Mouse (Mus musculus): ENCODE measurements around the gene Tnip1. TPM values are rescaled to one million over a fixed set of nuclear protein-coding genes. Genes with fewer than 3 reads are reported as not detected.

Tnip1 gene
- total and polyA plus RNA-seq, 3 experiments, result 36.1 to 137 (median 67.8) TPM

DNA sequence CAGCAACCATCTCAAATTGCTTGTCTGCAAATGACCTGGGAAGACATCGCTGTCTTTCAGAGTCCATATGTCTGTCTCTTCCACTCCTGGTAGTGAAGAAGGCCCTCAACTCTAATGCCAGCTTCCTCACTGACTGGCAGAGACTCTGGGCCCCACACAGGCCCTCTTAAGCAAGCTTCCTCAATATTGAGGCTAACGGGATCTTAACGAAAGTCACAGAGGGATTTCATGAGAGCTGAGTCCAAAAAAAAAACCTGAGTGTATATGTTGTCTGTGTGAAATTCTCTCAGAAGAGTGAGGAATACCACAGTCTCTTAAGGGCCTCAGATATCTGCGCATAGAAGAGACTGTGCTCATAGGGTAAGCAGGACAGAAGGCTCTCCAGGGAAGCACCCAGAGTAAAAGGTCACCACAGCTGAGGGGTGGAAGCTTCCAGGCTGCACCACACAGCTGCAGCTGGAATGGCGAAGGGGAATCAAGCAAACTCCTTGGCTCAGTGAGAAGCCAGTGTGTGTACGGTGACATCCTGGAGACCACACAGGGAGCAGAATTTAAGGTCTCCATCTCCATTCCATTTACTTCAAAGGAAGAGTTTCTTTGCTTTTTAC lies 41.6 kb downstream of the Tnip1 start:
- Histone ChIP-seq H3K4me1 (ENCODE audit: control insufficient read depth in 1 of 2, insufficient read depth in 2 of 2) (peaks cover 0 to 40% of the 10 kb centered on the region in 2 experiments; a peak in 2 of 4 replicates), H3K4me2 (ENCODE audit: insufficient read depth, low read depth, poor library complexity, severe bottlenecking) (no peak overlapping the region)
- in situ Hi-C loops (cut with MboI; ENCODE audit: low pct_ligation_motif_present, low pct_unique_long_range_greater_than_20kb, low sequenced_read_pairs), result no loop called here

DNA sequence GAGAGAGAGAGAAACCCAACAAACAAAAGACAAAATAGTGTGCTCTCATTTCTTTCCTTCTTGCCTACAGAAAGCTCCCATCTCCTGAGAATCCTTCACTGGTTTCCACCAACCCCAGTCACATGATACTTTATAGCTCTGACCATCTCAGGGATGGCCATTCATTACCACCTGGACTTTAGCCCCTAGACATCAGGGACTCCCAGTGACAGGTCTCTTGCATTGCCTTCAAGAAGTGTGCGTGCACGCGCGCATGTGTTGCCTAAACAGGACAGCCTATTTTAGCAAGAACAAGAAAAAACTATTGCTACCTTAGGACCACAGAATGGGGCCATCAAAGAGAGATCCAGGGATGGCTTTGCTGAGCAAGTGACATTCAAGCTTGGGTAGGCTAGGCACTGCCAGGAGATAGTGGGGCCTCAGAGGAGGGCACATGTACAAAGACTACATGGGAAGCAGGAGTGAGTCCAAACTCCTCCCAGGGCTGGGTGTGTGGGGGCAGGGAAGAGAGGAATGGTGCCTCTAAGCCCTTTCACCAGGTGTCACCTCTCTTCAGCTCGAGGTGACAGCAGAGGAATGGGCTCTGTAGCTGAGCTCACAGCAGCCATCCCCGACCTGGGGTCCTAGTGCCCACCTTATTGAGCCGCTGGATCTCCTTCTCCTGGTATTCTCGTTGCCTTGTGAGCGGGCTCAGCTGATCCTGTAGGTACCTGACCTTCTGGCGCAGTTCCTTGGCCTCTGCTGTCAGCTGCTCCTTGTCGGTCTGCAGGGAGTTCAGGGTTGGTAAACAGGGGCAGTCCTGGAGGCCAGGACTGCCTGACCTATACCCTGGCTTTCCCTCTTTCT lies 42.4 kb downstream of the Tnip1 start:
- Histone ChIP-seq H3K4me2 (ENCODE audit: insufficient read depth, low read depth, poor library complexity, severe bottlenecking) (no peak overlapping the region), H3K36me3 (replicated peaks in 1 of 2; ENCODE audit: control insufficient read depth in 1 of 2, insufficient read depth in 1 of 2, low read length in 1 of 2) (peaks cover 86 to 94% of the 10 kb centered on the region in 2 experiments), H3K4me1 (ENCODE audit: control insufficient read depth in 1 of 2, insufficient read depth in 2 of 2) (peaks cover 0 to 33% of the 10 kb centered on the region in 2 experiments; a peak in 2 of 4 replicates), H3K9ac (ENCODE audit: insufficient read depth, low read depth) (no peak overlapping the region), H3K79me2 (replicated peaks; ENCODE audit: control insufficient read depth, extremely low read depth, insufficient read depth, poor library complexity, severe bottlenecking) (no peaks in the 10 kb centered on the region), H3K4me3 (replicated peaks in 1 of 3; ENCODE audit: low read depth in 2 of 3, low read length in 2 of 3, poor library complexity in 1 of 3) (no peak overlapping the region), H3K9me3 (replicated peaks; ENCODE audit: low read length) (peaks cover 3% of the 10 kb centered on the region), H3K27ac (ENCODE audit: insufficient read depth, low read depth) (no peak overlapping the region), H3K27me3 (replicated peaks) (no peaks in the 10 kb centered on the region)
- in situ Hi-C loops (cut with MboI; ENCODE audit: low pct_ligation_motif_present, low pct_unique_long_range_greater_than_20kb, low sequenced_read_pairs) (no loop called here), dilution Hi-C loops (cut with MboI; ENCODE audit: extremely low pct_ligation_motif_present, extremely low pct_unique_long_range_greater_than_20kb, low sequenced_read_pairs) (no loop called here)
- TF ChIP-seq CHD1 (IDR thresholded peaks at IDR 0.05; ENCODE audit: low read depth, low read length) (no peak), POLR2AphosphoS2 (IDR thresholded peaks at IDR 0.05; ENCODE audit: low read depth, low read length) (0 out of 2 replicates have a peak, but pooled peaks have one; percentile 9), JUND (conservative IDR thresholded peaks at IDR 0.05; ENCODE audit: low read depth, low read length) (no peak), GABPA (IDR thresholded peaks at IDR 0.05; ENCODE audit: insufficient replicate concordance, low read depth, low read length) (no peak), MAZ (IDR thresholded peaks at IDR 0.05; ENCODE audit: low read depth, low read length) (no peak), ETS1 (conservative IDR thresholded peaks at IDR 0.05; ENCODE audit: low read depth, low read length) (no peak), MAFK (IDR thresholded peaks at IDR 0.05; ENCODE audit: insufficient replicate concordance, low read length) (no peak), EP300 (IDR thresholded peaks at IDR 0.05; ENCODE audit: low read length) (no peak)
- DNase-seq (ENCODE audit: extremely low read depth), result no peak

More for the DNA sequence above, 41.6 kb downstream of the Tnip1 start:
- H3K9ac ChIP-seq (ENCODE audit: insufficient read depth, low read depth), result no peak overlapping the region
- H3K79me2 ChIP-seq (replicated peaks; ENCODE audit: control insufficient read depth, extremely low read depth, insufficient read depth, poor library complexity, severe bottlenecking), result no peaks in the 10 kb centered on the region
- no peak overlapping the region for H3K4me3 ChIP-seq (replicated peaks in 1 of 3; ENCODE audit: low read depth in 2 of 3, low read length in 2 of 3, poor library complexity in 1 of 3)
- dilution Hi-C loops (cut with MboI; ENCODE audit: extremely low pct_ligation_motif_present, extremely low pct_unique_long_range_greater_than_20kb, low sequenced_read_pairs), result no loop called here
- H3K9me3 ChIP-seq (replicated peaks; ENCODE audit: low read length), result peaks cover 7% of the 10 kb centered on the region
- no peak overlapping the region for H3K27ac ChIP-seq (ENCODE audit: insufficient read depth, low read depth)
- DNase-seq (ENCODE audit: extremely low read depth), result no peak
- no peak for TF ChIP-seq JUND (conservative IDR thresholded peaks at IDR 0.05; ENCODE audit: low read depth, low read length)
- no peak for TF ChIP-seq SMC3 (IDR thresholded peaks at IDR 0.05; ENCODE audit: low read depth, low read length)
- no peak for TF ChIP-seq TCF12 (IDR thresholded peaks at IDR 0.05; ENCODE audit: low read depth, low read length)
- no peak for TF ChIP-seq RAD21 (IDR thresholded peaks at IDR 0.05; ENCODE audit: low read depth, low read length)
- TF ChIP-seq NRF1 (IDR thresholded peaks at IDR 0.05; ENCODE audit: low read depth, low read length), result no peak
- no peaks in the 10 kb centered on the region for H3K27me3 ChIP-seq (replicated peaks)
- peaks cover 85 to 95% of the 10 kb centered on the region in 2 experiments for H3K36me3 ChIP-seq (replicated peaks in 1 of 2; ENCODE audit: control insufficient read depth in 1 of 2, insufficient read depth in 1 of 2, low read length in 1 of 2)
